Comparison of ENCODE assay signal across 8 mouse cellular contexts in the genomic region with DNA sequence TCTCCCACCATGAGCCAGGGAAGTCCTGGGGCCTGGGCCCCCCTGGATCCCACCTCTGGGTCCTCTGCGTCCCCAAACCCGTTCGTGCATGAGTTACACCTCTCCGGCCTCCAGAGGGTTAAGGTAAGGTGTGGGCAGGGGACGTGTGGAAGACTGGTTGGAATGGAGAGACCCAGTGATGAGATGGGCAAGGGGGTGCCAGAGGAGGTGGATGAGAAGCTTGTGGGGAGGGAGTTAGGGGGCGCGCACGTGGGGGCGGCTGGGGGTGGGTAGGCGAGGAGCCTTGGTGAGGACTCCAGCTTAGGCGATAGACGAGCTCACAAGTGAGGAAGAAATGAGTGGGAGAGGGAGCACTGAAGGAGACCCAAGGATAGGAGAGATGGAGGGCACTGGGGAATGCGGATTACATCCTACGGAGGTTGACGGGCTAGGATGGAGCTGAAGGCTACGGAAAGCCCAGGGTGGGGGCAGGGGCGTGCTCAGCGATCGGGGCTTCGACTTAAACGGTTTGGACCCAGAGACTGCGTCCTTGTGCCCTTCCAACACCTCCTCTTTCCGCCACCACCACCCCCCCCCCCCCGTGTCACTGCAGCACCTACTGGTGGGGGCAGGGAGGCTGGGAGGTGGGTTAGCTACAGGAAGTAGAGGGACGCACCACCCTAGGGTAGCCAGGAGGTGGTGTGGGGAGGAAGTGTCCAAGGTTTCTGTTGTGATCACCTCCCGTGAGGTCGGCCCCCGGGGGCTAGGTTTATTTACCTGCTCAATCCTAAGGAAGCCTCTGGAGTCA. TPM values are rescaled to one million over a fixed set of nuclear protein-coding genes. Genes with fewer than 3 reads are reported as not detected.
A peak's percentile ranks its signal among the peaks of the same experiment; 100 is the strongest.
DNase-seq lines count a peak whose midpoint lies in the region; ATAC-seq and TF ChIP-seq lines count a peak whose summit lies in the region.

No protein-coding gene starts in this region.

- H3K9me3 ChIP-seq in embryonic facial prominence, embryonic 12.5 days: no peaks in the 10 kb centered on the region
- H3K9me3 ChIP-seq in hindbrain, embryonic 16.5 days (ENCODE audit: control insufficient read depth, low read length): no peaks in the 10 kb centered on the region
- H3K9me3 ChIP-seq in liver, postnatal 0 days (ENCODE audit: low read length): no peaks in the 10 kb centered on the region
- H3K9me3 ChIP-seq in neural tube, embryonic 15.5 days (replicated peaks): no peaks in the 10 kb centered on the region

- ATAC-seq in embryonic facial prominence, embryonic 12.5 days (ENCODE audit: insufficient number of reproducible peaks, insufficient read depth, low FRiP score, low TSS enrichment): peak; percentile 48
- peak; percentile 73 for ATAC-seq in hindbrain, embryonic 16.5 days
- no peak for ATAC-seq in liver, postnatal 0 days
- peak; percentile 76 for ATAC-seq in neural tube, embryonic 15.5 days (ENCODE audit: low FRiP score)

- H3K4me2 ChIP-seq in embryonic facial prominence, embryonic 12.5 days (replicated peaks): peak overlapping the region; percentile 86
- peak overlapping the region; percentile 93 for H3K4me2 ChIP-seq in hindbrain, embryonic 16.5 days (ENCODE audit: low read length)
- H3K4me2 ChIP-seq in liver, postnatal 0 days (ENCODE audit: low read depth, low read length): peak overlapping the region; percentile 98
- peak overlapping the region; percentile 88 for H3K4me2 ChIP-seq in neural tube, embryonic 15.5 days

- peak overlapping the region; percentile 76 for H3K4me3 ChIP-seq in embryonic facial prominence, embryonic 12.5 days
- peak overlapping the region; percentile 75 for H3K4me3 ChIP-seq in hindbrain, embryonic 16.5 days (ENCODE audit: low read length)
- peak overlapping the region; percentile 90 for H3K4me3 ChIP-seq in liver, postnatal 0 days (ENCODE audit: low read depth, low read length)
- peak overlapping the region; percentile 92 for H3K4me3 ChIP-seq in neural tube, embryonic 15.5 days (replicated peaks)

- H3K36me3 ChIP-seq in embryonic facial prominence, embryonic 12.5 days: peaks cover 5% of the 10 kb centered on the region
- peaks cover 15% of the 10 kb centered on the region for H3K36me3 ChIP-seq in hindbrain, embryonic 16.5 days (ENCODE audit: control insufficient read depth, insufficient read depth, low read length)
- no peaks in the 10 kb centered on the region for H3K36me3 ChIP-seq in liver, postnatal 0 days (replicated peaks; ENCODE audit: insufficient read depth, low read length)
- H3K36me3 ChIP-seq in neural tube, embryonic 15.5 days: peaks cover 28% of the 10 kb centered on the region

- under 1% methylated on average over 27 of the region's 28 CpGs for WGBS in embryonic facial prominence, embryonic 12.5 days
- 0% methylated on average over 26 of the region's 28 CpGs for WGBS in hindbrain, embryonic 16.5 days
- 2% methylated on average over 24 of the region's 28 CpGs for WGBS in liver, postnatal 0 days (ENCODE audit: insufficient replicate concordance)
- under 1% methylated on average over 26 of the region's 28 CpGs for WGBS in neural tube, embryonic 15.5 days

- DNase-seq in kidney, adult 18-20 months: peak; percentile 18
- DNase-seq in kidney, adult 11 months: no peak
- peak; percentile 68 for DNase-seq in R1 (ENCODE audit: low read depth, low spot score)
- peak; percentile 37 for DNase-seq in liver, postnatal 0 days
- DNase-seq in frontal cortex, postnatal 36 days (ENCODE audit: low spot score in 2 of 2): no peak

- peak overlapping the region; percentile 77 for H3K9ac ChIP-seq in embryonic facial prominence, embryonic 12.5 days
- H3K9ac ChIP-seq in hindbrain, embryonic 16.5 days (ENCODE audit: low read depth, low read length): peak overlapping the region; percentile 98
- peak overlapping the region; percentile 76 for H3K9ac ChIP-seq in liver, postnatal 0 days (replicated peaks)
- H3K9ac ChIP-seq in neural tube, embryonic 15.5 days (replicated peaks): peak overlapping the region; percentile 96

- H3K27ac ChIP-seq in embryonic facial prominence, embryonic 12.5 days: peak overlapping the region; percentile 96
- H3K27ac ChIP-seq in hindbrain, embryonic 16.5 days (ENCODE audit: low read depth, low read length): peak overlapping the region; percentile 99
- peak overlapping the region; percentile 78; the same call in 1 of the 2 replicates for H3K27ac ChIP-seq in liver, postnatal 0 days (ENCODE audit: low read depth)
- peak overlapping the region; percentile 99 for H3K27ac ChIP-seq in neural tube, embryonic 15.5 days (replicated peaks)

- peaks cover 7% of the 10 kb centered on the region for H3K4me1 ChIP-seq in embryonic facial prominence, embryonic 12.5 days
- peaks cover 9% of the 10 kb centered on the region for H3K4me1 ChIP-seq in hindbrain, embryonic 16.5 days (ENCODE audit: control insufficient read depth, insufficient read depth, low read depth, low read length)
- peaks cover 16% of the 10 kb centered on the region for H3K4me1 ChIP-seq in liver, postnatal 0 days (ENCODE audit: insufficient read depth)
- H3K4me1 ChIP-seq in neural tube, embryonic 15.5 days: peaks cover 16% of the 10 kb centered on the region

- no peak; the same call in 1 of the 2 replicates for TF ChIP-seq CTCF in liver, postnatal 0 days (IDR thresholded peaks at IDR 0.05; ENCODE audit: low read depth)

- no peaks in the 10 kb centered on the region for H3K27me3 ChIP-seq in embryonic facial prominence, embryonic 12.5 days
- no peaks in the 10 kb centered on the region for H3K27me3 ChIP-seq in hindbrain, embryonic 16.5 days (replicated peaks; ENCODE audit: control insufficient read depth, insufficient read depth, low read length)
- peaks cover 5% of the 10 kb centered on the region; the same call in 1 of the 2 replicates for H3K27me3 ChIP-seq in liver, postnatal 0 days (ENCODE audit: insufficient read depth, low read length)
- no peaks in the 10 kb centered on the region for H3K27me3 ChIP-seq in neural tube, embryonic 15.5 days (replicated peaks)

- TF ChIP-seq EP300 in liver, postnatal 0 days (IDR thresholded peaks at IDR 0.05; ENCODE audit: low read depth): no peak

RNA-seq across cellular contexts. Expression of gene Lpcat4, which starts 0.9 kb away (rescaled TPM):
- 15.1 and 17.7 TPM in 2 replicates for polyA plus RNA-seq in embryonic facial prominence, embryonic 12.5 days (2016; fragmentation: Nextera tagmentation; extraction: Ambion mirVana)
- polyA plus RNA-seq in hindbrain, embryonic 16.5 days (2015; fragmentation: Nextera tagmentation; extraction: Ambion mirVana): 28.5 and 32.4 TPM in 2 replicates
- 1.6 and 1.7 TPM in 2 replicates for polyA plus RNA-seq in liver, postnatal 0 days (2015; fragmentation: Nextera tagmentation; extraction: Ambion mirVana)
- 26.7 and 27.8 TPM in 2 replicates for polyA plus RNA-seq in neural tube, embryonic 15.5 days (2015; fragmentation: Nextera tagmentation; extraction: Ambion mirVana)

RNA-seq across cellular contexts. Expression of gene Nutm1, which starts 19.0 kb away (rescaled TPM):
- not detected in 2 replicates for polyA plus RNA-seq in embryonic facial prominence, embryonic 12.5 days (2016; fragmentation: Nextera tagmentation; extraction: Ambion mirVana)
- polyA plus RNA-seq in hindbrain, embryonic 16.5 days (2015; fragmentation: Nextera tagmentation; extraction: Ambion mirVana): 0.04 TPM in 1 of 2 replicates, not detected in the other
- 0.02 TPM in 1 of 2 replicates, not detected in the other for polyA plus RNA-seq in liver, postnatal 0 days (2015; fragmentation: Nextera tagmentation; extraction: Ambion mirVana)
- polyA plus RNA-seq in neural tube, embryonic 15.5 days (2015; fragmentation: Nextera tagmentation; extraction: Ambion mirVana): not detected in 2 replicates

RNA-seq across cellular contexts. Expression of gene Nop10, which starts 21.6 kb away (rescaled TPM):
- polyA plus RNA-seq in embryonic facial prominence, embryonic 12.5 days (2016; fragmentation: Nextera tagmentation; extraction: Ambion mirVana): 169 and 180 TPM in 2 replicates
- 165 and 189 TPM in 2 replicates for polyA plus RNA-seq in hindbrain, embryonic 16.5 days (2015; fragmentation: Nextera tagmentation; extraction: Ambion mirVana)
- polyA plus RNA-seq in liver, postnatal 0 days (2015; fragmentation: Nextera tagmentation; extraction: Ambion mirVana): 129 TPM in 2 replicates
- 205 and 216 TPM in 2 replicates for polyA plus RNA-seq in neural tube, embryonic 15.5 days (2015; fragmentation: Nextera tagmentation; extraction: Ambion mirVana)

RNA-seq across cellular contexts. Expression of gene Slc12a6, which starts 25.5 kb away (rescaled TPM):
- 12.9 and 14.3 TPM in 2 replicates for polyA plus RNA-seq in embryonic facial prominence, embryonic 12.5 days (2016; fragmentation: Nextera tagmentation; extraction: Ambion mirVana)
- 14.7 and 17.5 TPM in 2 replicates for polyA plus RNA-seq in hindbrain, embryonic 16.5 days (2015; fragmentation: Nextera tagmentation; extraction: Ambion mirVana)
- 3.7 and 4.1 TPM in 2 replicates for polyA plus RNA-seq in liver, postnatal 0 days (2015; fragmentation: Nextera tagmentation; extraction: Ambion mirVana)
- polyA plus RNA-seq in neural tube, embryonic 15.5 days (2015; fragmentation: Nextera tagmentation; extraction: Ambion mirVana): 15.1 and 15.2 TPM in 2 replicates

RNA-seq across cellular contexts. Expression of gene Gm21985, which starts 26.0 kb away (rescaled TPM):
- not detected in 2 replicates for polyA plus RNA-seq in embryonic facial prominence, embryonic 12.5 days (2016; fragmentation: Nextera tagmentation; extraction: Ambion mirVana)
- polyA plus RNA-seq in hindbrain, embryonic 16.5 days (2015; fragmentation: Nextera tagmentation; extraction: Ambion mirVana): not detected in 2 replicates
- polyA plus RNA-seq in liver, postnatal 0 days (2015; fragmentation: Nextera tagmentation; extraction: Ambion mirVana): not detected in 2 replicates
- not detected in 2 replicates for polyA plus RNA-seq in neural tube, embryonic 15.5 days (2015; fragmentation: Nextera tagmentation; extraction: Ambion mirVana)

Comparison
In these comparisons a context has a peak if more than half of its experiments do, and no peak if none do; other contexts are left out.
1. DNase-seq: peak in kidney, adult 18-20 months (single experiment), R1 (single experiment) and liver, postnatal 0 days (single experiment); none in kidney, adult 11 months (single experiment) and frontal cortex, postnatal 36 days (0 of 2).
2. Peak in every context shown above with its lines, with median percentiles within 50 percentile points of each other: H3K27ac ChIP-seq, H3K4me2 ChIP-seq, H3K4me3 ChIP-seq and H3K9ac ChIP-seq.